Mouse (Mus musculus) thymus, adult 2 months (tissue): ENCODE results near the gene Gm20908. TPM values are rescaled to one million over a fixed set of nuclear protein-coding genes. Genes with fewer than 3 reads are reported as not detected.
"Not testable (repeated sequence)": the region's sequence is repeated elsewhere in the genome, so short reads cannot be mapped to it uniquely, and the experiment has no call there.

Experiments used
- DNase-seq: peaks from one replicate; pipeline ENCODE4 v3.0.0; 2021
- H3K27ac ChIP-seq: fragments of 200-500 bp; 2 replicates; pipeline ENCODE4 v1.5.1; 2012; ENCODE audit warnings: low read length, control low read depth; ENCODE audit not compliant: control insufficient read depth, insufficient read depth
- H3K27me3 ChIP-seq: fragments of 200-500 bp; 2 replicates; pipeline ENCODE4 v1.6.1; 2012; ENCODE audit warnings: mild to moderate bottlenecking, low read length, moderate library complexity, mixed read lengths; ENCODE audit not compliant: control insufficient read depth, insufficient read depth
- H3K36me3 ChIP-seq: fragments of 200-500 bp; 2 replicates; pipeline ENCODE4 v1.6.1; 2012; ENCODE audit warnings: mild to moderate bottlenecking, low read length, moderate library complexity; ENCODE audit not compliant: control insufficient read depth, insufficient read depth
- H3K4me1 ChIP-seq: fragments of 200-500 bp; replicated peaks from 2 replicates; pipeline ENCODE4 v1.6.1; 2012; ENCODE audit warnings: low read length; ENCODE audit not compliant: control insufficient read depth, insufficient read depth
- H3K4me3 ChIP-seq: fragments of 200-500 bp; 2 replicates; pipeline ENCODE4 v1.5.1; 2012; ENCODE audit warnings: mild to moderate bottlenecking, low read length, control low read depth, moderate library complexity; ENCODE audit not compliant: control insufficient read depth, insufficient read depth
- WGBS: fragments of 180-500 bp; shearing (Covaris S2); methylation state at CpG from one replicate; pipeline ENCODE4 v1.1.7; 2018; 5-methylcytosine and 5-hydroxymethylcytosine counted together
- polyA plus RNA-seq: library from polyadenylated mRNA; depleted of rRNA; stranded (reverse); fragments of >200 nt; gene quantifications from 2 replicates; pipeline ENCODE4 v1.2.3, GENCODE M21; 2012; rRNA removed

Gm20908 gene
- polyA plus RNA-seq: not detected in 2 replicates

DNA sequence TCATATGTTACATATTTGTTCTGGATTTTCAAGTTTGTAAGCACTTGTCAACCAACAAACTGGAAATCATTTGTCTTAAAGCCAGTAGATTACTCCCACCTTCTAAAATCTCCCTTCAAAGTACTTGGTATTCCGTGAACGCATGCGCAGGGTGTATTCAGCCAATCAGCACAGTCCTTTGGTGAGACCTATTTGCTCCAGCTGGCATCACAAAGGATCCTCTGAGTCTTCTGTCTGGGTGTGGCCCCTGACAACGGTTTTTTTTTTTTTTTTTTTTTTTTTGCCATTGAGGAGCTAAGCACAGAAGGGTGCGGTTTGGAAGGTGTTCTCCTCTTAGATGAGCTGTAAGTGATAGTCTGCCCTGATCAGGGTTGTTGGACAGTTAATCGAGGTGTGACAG, at the start of gene Gm20908:
Gene Gm20908, plus strand, starts transcription at position 301 of the 400 bp plus-strand sequence.
- H3K27me3 ChIP-seq, H3K4me3 ChIP-seq, H3K4me1 ChIP-seq, H3K36me3 ChIP-seq, DNase-seq, H3K27ac ChIP-seq: not testable (repeated sequence)
- no CpG with 5 or more reads among the region's 6 CpGs for WGBS
